Mouse (Mus musculus) megakaryocyte-erythroid progenitor cell, adult 5-6 weeks (primary cell): ENCODE results near the gene 1700029P11Rik. TPM values are rescaled to one million over a fixed set of nuclear protein-coding genes. Genes with fewer than 3 reads are reported as not detected.
"Not testable (repeated sequence)": the region's sequence is repeated elsewhere in the genome, so short reads cannot be mapped to it uniquely, and the experiment has no call there.

Source experiments
- ATAC-seq: replicated peaks from 2 replicates; pipeline ENCODE4 v1.8.0; 2016; ENCODE audit warnings: mild to moderate bottlenecking, inconsistent platforms; ENCODE audit not compliant: severe bottlenecking, poor library complexity, low FRiP score, low TSS enrichment
- total RNA-seq, 2 experiments: library from RNA; stranded (forward) in 1 of 2; stranded (reverse) in 1 of 2; fragments of 200-1000, 215-1000 nt in 1 of 2; fragments of >200 nt in 1 of 2; fragmentation: Nextera tagmentation in 1 of 2; gene quantifications; 2 replicates each; pipeline ENCODE4 v1.2.3; 2014 to 2017

The 1700029P11Rik gene
- total RNA-seq, 2 experiments from 2014 or later: not detected

- ATAC-seq: no peak
Measured at GRCm38 (mm10) chr15:81955414-81955813, 24.9 kb upstream of the 1700029P11Rik start.

- ATAC-seq: no peak
Measured at GRCm38 (mm10) chr15:81956457-81956856, 23.9 kb upstream of the 1700029P11Rik start.

GRCm38 (mm10) chr15:81957598-81957997 lies 22.7 kb upstream of the 1700029P11Rik start:
- no peak for ATAC-seq

DNA sequence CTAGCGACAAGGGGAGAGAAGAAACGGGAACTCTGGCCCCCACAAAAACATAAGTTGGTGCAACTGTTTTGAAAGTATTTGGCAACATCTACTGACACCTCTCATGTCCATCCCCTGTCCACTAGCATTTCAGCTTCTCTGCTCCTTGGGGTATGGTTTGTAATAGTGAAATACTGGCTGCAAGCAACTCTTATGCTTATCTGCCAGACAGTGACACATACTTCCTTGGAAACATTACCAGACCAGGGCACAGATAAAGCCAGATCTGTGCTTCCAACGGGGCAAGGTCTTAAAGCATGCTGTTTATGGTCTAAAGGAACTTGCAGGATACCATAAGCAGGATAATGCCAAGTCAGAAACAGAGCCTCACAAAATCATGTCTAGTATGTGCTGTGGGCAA lies 21.4 kb upstream of the 1700029P11Rik start:
- ATAC-seq: no peak

DNA sequence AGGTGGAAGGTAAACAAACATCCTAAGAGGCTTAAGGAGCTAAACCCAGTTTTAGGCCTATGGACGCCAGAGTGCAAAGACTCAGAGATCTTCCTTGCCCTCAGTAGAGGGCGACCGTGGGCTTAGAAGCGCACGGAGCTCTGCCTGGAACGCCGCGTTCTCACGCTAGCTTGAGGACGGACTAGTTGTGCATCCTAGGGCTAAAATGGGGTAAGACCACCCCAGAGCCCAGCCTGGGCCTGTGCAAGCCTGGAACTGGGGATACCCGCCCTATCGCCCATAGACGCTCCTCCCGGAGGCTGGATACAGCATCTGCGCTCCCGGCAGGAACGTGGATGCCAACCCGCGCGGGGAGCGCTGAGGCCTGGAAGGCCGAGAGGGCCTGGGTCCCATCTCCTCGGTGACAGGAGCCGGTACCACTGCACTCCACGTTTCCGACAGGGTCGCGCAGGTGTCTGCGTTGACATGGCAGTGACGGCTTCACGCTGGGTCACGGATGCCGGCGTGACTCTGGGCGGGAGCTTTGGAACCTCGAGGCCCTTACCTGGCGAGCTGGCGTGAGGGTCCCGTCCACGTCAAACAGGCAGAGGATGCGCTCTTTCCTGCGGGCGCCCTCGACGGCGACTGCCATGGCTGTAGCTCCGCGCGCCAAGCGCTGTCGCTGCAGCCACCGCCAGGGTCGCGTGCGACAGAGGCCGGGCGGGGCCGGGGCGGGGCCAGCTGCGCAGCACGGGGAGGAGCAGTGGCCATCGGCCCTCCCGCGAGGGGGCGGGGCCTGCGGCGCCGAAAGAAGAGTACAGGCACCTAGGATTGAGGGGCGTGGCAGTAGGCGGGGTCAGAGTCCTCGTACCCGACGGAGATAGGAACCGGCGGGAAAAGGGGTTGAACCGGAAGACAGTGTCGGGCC lies 19.9 kb upstream of the 1700029P11Rik start, which contains the start of gene Pmm1:
Gene Pmm1 (minus strand): TSS at position 760 of the 907 bp plus-strand sequence.
- peak; percentile 91 for ATAC-seq

DNA sequence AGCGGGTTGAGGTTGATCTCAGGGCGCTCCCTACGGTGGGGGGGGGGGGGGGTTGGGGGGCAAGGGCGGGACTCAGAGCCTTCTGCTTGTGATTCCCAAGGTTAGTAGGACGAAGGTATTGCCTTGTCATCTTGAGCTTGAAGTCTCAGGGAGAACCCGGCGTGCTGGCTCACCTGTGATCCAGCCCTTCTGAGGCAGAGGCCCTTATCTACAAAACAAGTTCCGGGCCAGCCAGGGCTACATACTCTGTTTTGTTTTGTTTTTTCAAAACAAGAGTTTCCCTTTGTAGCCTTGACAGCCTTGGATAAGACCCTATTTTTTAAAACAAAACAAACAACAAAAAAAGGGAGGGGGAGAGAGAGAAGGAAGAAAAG lies 19.3 kb upstream of the 1700029P11Rik start:
- ATAC-seq: no peak

DNA sequence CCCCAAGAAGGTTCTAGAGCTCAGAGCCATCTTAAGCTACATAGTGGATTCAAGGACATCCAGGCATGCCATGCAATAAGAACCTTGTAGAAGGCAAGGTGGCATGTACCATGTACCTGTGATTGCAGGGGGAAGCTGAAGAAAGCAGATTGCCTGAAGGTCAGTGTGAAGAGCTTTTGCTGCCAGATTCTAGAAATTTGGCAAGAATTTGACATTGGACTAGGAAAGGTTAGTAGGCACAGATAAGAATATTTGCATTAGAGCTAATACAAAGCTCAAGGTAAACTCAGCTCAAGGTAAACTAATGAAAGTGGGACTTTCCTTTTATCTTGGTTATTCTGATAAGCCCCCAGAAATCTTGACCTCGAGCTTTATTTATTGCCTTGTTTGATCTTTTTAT lies 16.1 kb upstream of the 1700029P11Rik start:
- ATAC-seq: no peak

DNA sequence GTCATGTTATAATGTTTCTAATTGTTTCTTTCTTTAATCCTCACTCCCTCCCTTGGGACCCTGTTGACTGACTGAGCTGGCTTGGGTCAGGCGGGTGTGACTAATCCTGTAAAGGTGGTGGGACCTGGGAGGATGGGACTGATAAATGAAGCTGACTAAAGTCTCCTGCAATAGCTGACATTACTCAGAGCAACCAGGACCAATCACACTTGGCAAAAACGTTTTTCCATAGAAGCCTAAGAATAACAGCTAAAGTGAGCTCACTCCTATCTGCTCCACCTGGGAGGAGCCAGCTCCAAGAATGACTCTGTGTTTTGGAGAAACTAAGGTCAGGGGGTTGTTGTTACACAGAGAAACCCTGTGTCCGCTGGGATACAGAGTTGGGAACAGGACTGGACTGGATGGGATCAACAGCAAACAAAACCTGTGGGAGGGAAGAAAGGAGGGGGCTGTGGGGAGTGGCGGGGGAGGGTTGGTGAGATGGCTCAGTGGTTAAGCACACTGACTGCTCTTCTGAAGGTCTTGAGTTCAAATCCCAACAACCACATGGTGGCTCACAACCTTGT lies 15.3 kb upstream of the 1700029P11Rik start:
- ATAC-seq: no peak

GRCm38 (mm10) chr15:81966062-81966829 lies 14.1 kb upstream of the 1700029P11Rik start:
- no peak for ATAC-seq

- ATAC-seq: no peak
Measured at GRCm38 (mm10) chr15:81967821-81968220, 12.5 kb upstream of the 1700029P11Rik start.

DNA sequence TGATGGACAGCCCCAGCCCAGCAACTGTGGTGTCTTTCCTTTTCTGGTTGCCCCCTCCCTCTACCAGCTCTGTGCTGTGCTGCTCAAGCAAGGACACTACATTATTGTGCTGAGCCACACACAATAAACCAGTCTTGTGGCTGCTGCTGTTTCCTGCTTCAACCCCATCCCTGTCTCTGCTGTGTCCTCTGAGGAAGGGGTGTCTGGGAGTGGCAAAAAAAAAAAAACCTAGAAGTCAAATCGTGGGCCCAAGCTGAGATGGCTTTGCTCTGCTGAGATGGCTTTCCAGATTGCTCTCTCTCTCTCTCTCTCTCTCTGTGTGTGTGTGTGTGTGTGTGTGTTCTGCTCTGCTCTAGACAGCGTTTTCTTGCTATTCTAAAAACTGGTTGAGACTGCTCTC lies 11.9 kb upstream of the 1700029P11Rik start:
- no peak for ATAC-seq

- ATAC-seq: peak; percentile 92
Measured at GRCm38 (mm10) chr15:81969173-81969572, 11.2 kb upstream of the 1700029P11Rik start.

DNA sequence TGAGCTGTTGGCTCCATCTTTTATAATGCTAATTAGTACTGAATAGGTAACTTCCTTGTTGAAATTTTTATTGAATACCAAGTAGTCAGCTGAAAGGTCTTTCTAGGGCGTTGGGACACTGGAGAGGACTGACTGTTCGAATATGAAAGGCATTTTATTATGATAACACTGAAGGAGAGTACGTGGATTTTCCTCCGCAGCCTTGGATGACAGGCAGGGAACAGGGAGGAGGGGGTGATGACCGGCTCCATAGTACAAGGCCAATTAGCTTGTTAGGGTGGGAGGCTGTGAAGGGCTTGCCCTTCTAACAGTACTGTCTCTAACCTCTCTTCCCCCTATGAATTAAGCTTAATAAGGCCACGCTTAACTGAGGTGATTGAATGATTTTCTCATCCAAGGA lies 10.7 kb upstream of the 1700029P11Rik start:
- not testable (repeated sequence) for ATAC-seq

GRCm38 (mm10) chr15:81970498-81970897 lies 9.8 kb upstream of the 1700029P11Rik start:
- ATAC-seq: not testable (repeated sequence)

GRCm38 (mm10) chr15:81975156-81975555 lies 5.2 kb upstream of the 1700029P11Rik start:
- ATAC-seq: not testable (repeated sequence)

DNA sequence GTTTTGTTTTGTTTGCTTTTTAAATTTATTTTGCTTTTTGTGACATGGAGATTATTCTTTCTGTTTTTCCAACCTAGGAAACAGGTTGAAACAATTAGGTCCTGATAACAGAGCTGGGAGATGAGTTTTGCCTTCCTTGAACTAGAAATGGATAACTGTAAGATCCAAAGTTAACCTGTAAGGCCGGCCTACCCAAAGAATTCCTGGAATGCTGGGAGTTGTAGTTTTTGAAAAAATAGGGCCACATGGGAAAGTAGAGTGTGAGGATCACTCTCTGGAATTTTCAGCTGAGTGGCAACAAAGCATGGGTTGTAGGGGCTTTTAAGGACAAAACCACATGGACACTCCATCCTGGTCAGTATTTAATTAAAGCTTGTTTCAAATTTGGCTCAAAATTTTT lies 1.8 kb downstream of the 1700029P11Rik start:
- no peak for ATAC-seq

DNA sequence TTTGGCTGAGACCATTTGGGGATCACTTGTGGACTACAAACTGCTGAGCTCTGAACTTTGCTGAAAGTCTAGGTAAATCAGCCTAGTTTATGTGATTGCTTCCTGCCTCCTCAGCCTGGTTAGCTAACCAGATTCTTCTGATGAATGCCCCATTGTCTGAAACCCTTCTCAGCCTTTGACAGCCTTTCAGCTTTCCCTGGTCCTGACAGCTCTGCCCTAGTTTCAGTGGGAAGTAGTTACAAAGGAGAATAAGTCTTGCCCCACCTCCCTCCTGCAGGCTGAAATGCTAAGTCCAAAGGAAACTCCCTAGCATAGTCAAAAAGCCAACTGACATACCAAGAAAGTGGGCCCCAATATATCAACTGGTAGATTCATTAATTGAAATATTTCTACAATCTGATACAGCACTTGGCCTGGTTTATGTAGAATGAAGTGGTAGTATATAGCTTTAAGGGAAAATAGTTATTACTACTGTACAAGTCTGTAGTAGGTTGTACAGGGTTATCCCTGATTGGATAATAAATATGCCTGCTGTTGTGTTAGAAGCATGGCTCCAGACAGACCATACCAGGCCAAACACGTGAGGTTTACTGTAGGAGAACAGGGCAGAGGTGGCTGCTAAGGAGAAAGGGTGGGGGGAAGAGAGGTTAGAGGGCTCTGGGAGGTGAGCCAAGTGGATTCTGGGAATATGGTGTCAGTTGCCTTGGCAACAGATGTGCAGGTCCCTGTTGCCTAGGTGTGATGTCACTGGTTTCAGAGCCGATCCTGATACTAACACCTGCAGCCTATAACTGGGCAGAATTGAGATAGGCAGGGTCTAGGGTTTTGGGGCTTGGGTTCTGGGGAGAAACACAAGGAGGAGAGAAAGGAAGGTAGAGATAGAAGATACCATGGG lies 5.2 kb downstream of the 1700029P11Rik start:
- ATAC-seq: no peak

GRCm38 (mm10) chr15:81987646-81988045 lies 7.3 kb downstream of the 1700029P11Rik start, which contains the start of gene Xrcc6:
TSS of gene Xrcc6 (plus strand) at chr15:81987835.
- ATAC-seq: no peak
